Mouse (Mus musculus) heart, embryonic 16.5 days (tissue): ENCODE results near the gene Gigyf2. TPM values are rescaled to one million over a fixed set of nuclear protein-coding genes. Genes with fewer than 3 reads are reported as not detected.

Experiments used
- ATAC-seq: fragments of 200-750 bp; cut with Nextera tagmentation; replicated peaks from 2 replicates; pipeline ENCODE4 v1.8.0; 2017; ENCODE audit warnings: moderate number of reproducible peaks; ENCODE audit not compliant: insufficient read depth, low FRiP score; ENCODE audit errors: extremely low read depth
- H3K27ac ChIP-seq: fragments of 300-500 bp; sonication (generic); 2 replicates; pipeline ENCODE4 v1.5.1; 2014; ENCODE audit warnings: mild to moderate bottlenecking, low read length, control low read depth, moderate library complexity
- H3K27me3 ChIP-seq: fragments of 300-500 bp; sonication (generic); 2 replicates; pipeline ENCODE4 v1.6.1; 2014; ENCODE audit warnings: low read length, mixed read lengths; ENCODE audit not compliant: control insufficient read depth, insufficient read depth
- H3K36me3 ChIP-seq: fragments of 300-500 bp; sonication (generic); 2 replicates; pipeline ENCODE4 v1.6.1; 2014; ENCODE audit not compliant: control insufficient read depth, insufficient read depth
- H3K4me1 ChIP-seq: fragments of 300-500 bp; sonication (generic); 2 replicates; pipeline ENCODE4 v1.6.1; 2014; ENCODE audit warnings: low read length, mixed read lengths; ENCODE audit not compliant: control insufficient read depth, insufficient read depth
- H3K4me2 ChIP-seq: fragments of 300-500 bp; sonication (generic); 2 replicates; pipeline ENCODE4 v1.6.1; 2014; ENCODE audit warnings: low read depth, mild to moderate bottlenecking, control low read depth, low read length
- H3K4me3 ChIP-seq: fragments of 300-500 bp; sonication (generic); 2 replicates; pipeline ENCODE4 v1.5.1; 2014; ENCODE audit warnings: mild to moderate bottlenecking, control low read depth, low read length
- H3K9ac ChIP-seq: fragments of 300-500 bp; sonication (generic); 2 replicates; pipeline ENCODE4 v1.6.1; 2014; ENCODE audit warnings: low read length, control low read depth
- H3K9me3 ChIP-seq: fragments of 300-500 bp; sonication (generic); replicated peaks from 2 replicates; pipeline ENCODE4 v1.6.1; 2016; ENCODE audit warnings: low read length; ENCODE audit not compliant: control insufficient read depth
- WGBS: fragments of 180-500 bp; shearing (Covaris S2); extraction: QIAGEN DNeasy Blood & Tissue Kit; methylation state at CpG from one replicate; pipeline ENCODE4 v1.1.7; 2014; 5-methylcytosine and 5-hydroxymethylcytosine counted together
- polyA plus RNA-seq: library from polyadenylated mRNA; unstranded; fragments of >200 nt; fragmentation: Nextera tagmentation; extraction: Ambion mirVana; gene quantifications from 2 replicates; pipeline ENCODE4 v1.2.1, GENCODE M21; 2015

Gene Gigyf2
- polyA plus RNA-seq, 1 experiment from 2014 or later, result 31.6 TPM

DNA sequence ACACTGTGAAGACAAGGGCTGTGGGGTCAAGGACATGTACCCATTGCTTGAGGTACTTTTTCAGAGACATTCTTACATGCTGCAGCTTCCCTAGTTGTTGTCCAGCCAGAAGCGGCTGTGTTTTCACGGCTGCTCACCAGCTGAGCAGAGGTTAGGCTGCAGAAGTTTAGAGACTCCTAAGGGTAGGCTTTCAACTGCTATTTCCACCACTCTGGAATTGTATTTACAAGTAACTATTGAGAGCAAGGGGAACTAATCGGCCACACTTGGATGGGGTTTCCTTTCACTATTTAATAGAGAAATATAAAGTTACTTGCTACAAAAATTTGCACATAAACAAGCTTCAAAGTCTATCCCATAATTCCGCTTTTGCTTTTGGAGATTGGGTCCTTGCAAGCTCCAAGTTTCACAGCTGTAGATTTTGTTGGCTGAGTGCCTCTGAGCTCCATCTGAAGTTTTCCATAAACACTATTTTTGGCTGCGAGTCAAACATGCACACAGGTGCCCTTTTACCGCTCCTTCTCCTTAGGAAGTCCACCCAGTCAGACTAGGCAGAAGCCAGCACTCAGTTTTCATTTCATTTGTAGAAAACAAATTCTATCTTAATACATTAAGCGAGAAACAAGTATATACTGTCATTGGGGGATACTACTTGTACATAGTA lies 70.3 kb downstream of the Gigyf2 start:
- Histone ChIP-seq H3K9me3 (no peaks in the 10 kb centered on the region), H3K27ac (peak overlapping the region; percentile 71), H3K9ac (no peak overlapping the region), H3K4me1 (peaks cover 8% of the 10 kb centered on the region), H3K4me2 (no peak overlapping the region), H3K27me3 (no peaks in the 10 kb centered on the region), H3K4me3 (no peak overlapping the region), H3K36me3 (no peaks in the 10 kb centered on the region)
- 54% methylated on average over 7 of the region's 7 CpGs for WGBS
- ATAC-seq, result no peak

DNA sequence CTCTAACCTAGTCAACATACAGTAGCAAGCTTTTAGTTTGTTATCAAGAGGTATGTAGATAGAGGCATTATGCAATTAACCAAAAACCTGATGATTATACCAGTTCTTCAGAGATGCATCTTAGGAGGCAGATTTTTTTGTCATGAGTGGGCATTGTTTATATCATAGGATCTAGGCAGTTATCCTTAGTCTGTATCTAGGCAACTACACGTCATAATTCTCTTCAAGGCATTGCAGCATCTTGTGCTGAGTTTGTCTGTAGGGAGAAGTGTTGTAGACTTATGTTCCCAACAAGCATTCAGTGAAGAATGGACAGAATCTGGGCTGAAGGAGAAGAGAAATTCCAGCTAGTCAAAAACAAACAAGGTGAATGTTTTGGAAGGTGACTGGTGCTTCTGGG lies 77.9 kb downstream of the Gigyf2 start:
- H3K4me2 ChIP-seq, result no peak overlapping the region
- H3K9me3 ChIP-seq, result no peaks in the 10 kb centered on the region
- no peak overlapping the region for H3K9ac ChIP-seq
- H3K27ac ChIP-seq, result no peak overlapping the region
- H3K4me1 ChIP-seq, result no peaks in the 10 kb centered on the region
- H3K4me3 ChIP-seq, result no peak overlapping the region
- peaks cover 26% of the 10 kb centered on the region for H3K36me3 ChIP-seq
- 90% methylated on average over 1 of the region's 1 CpGs for WGBS
- no peaks in the 10 kb centered on the region for H3K27me3 ChIP-seq
- ATAC-seq, result no peak

DNA sequence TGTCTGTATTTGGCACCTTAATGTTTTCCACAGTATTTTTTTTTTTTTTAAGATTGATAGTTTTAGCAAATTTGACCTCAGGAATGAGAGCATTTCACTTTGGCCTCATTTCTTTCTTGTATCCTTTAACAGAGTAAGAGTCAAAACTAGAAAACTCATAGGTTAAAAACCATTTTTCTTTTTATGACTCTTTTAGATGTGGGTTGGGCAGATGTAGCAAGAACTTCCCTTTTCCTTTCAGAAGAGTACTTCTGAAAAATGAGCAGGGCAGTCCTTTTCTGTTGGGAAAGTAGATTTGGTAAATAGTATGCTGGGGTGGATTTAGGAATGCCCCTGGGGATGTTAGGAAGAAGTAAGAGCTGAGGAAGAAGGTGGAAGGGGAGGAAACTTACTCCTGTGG lies 79.2 kb downstream of the Gigyf2 start:
- H3K4me1 ChIP-seq, result no peaks in the 10 kb centered on the region
- peaks cover 28% of the 10 kb centered on the region for H3K36me3 ChIP-seq
- H3K27ac ChIP-seq, result no peak overlapping the region
- H3K4me2 ChIP-seq, result no peak overlapping the region
- no peak overlapping the region for H3K4me3 ChIP-seq
- no peaks in the 10 kb centered on the region for H3K9me3 ChIP-seq
- no peak overlapping the region for H3K9ac ChIP-seq
- no peak for ATAC-seq
- no peaks in the 10 kb centered on the region for H3K27me3 ChIP-seq

DNA sequence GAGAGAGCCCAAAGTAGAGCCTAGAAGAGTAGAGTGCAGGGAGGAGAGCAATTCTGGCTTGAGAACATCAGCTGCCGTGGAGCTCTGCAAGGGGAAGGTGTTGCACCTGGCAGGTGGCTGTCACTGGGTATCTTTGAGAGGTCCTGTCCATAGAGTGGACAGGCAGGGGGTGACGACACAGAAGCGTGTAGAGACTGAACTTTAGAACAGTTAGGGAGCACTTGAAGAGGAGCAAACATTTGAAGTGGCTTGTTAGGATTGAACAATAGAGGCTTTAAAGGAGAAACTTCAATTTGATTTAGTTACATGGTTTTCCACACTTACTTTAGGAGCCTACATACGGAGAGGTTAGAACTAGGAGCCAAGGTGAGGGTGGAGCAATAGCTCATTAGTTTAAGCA lies 82.6 kb downstream of the Gigyf2 start:
- 84% methylated on average over 4 of the region's 4 CpGs for WGBS
- H3K9me3 ChIP-seq, result no peaks in the 10 kb centered on the region
- no peak overlapping the region for H3K4me3 ChIP-seq
- no peak overlapping the region for H3K27ac ChIP-seq
- H3K4me1 ChIP-seq, result no peaks in the 10 kb centered on the region
- H3K36me3 ChIP-seq, result peaks cover 36% of the 10 kb centered on the region
- H3K27me3 ChIP-seq, result no peaks in the 10 kb centered on the region
- no peak overlapping the region for H3K9ac ChIP-seq
- no peak overlapping the region for H3K4me2 ChIP-seq
- ATAC-seq, result no peak

DNA sequence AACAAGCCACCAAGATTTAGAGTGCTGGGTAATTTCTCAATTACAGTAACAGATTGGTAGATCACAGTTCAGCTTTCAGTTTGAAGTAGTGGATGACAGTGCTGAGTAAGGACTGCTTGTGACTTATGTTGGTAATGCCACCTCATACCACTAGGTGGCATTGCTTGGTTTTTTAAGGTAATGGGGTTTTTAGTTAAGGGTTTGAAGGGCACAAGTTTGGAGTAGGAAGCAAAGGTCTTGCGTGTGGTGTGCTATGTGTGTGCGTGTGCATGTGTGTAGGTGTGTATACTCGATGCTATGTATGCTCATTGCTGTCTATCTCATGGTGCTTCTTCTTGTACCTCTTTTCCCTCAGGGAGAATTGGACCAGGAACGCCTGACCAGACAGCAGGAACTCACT lies 91.9 kb downstream of the Gigyf2 start:
- Histone ChIP-seq H3K27ac (no peak overlapping the region), H3K36me3 (peaks cover 34% of the 10 kb centered on the region), H3K27me3 (no peaks in the 10 kb centered on the region), H3K9ac (no peak overlapping the region), H3K4me2 (no peak overlapping the region), H3K4me3 (no peak overlapping the region), H3K9me3 (no peaks in the 10 kb centered on the region), H3K4me1 (no peaks in the 10 kb centered on the region)
- ATAC-seq, result no peak
- 89% methylated on average over 4 of the region's 4 CpGs for whole genome bisulfite sequencing

DNA sequence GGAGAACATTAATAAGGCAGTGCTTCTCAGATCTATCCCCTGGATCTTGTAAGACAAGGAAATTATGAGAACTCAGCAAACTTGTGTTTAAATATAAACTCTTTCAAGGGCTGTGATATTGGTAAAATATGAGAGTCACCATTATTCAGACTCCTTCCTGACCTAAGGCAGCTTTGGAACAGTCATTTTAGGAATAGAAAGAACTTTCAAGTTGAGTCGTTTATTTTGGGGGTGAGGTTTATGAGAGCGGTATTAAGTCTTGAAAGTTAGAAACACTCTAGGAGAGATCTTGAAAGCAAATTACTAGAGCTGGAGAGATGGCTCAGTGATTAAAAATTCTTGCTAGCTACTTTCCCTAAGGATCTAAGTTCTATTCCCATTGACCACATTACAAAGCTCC lies 108.3 kb downstream of the Gigyf2 start:
- Histone ChIP-seq H3K9ac (no peak overlapping the region), H3K27ac (no peak overlapping the region), H3K4me2 (no peak overlapping the region), H3K4me1 (no peaks in the 10 kb centered on the region), H3K27me3 (no peaks in the 10 kb centered on the region), H3K36me3 (peaks cover 35% of the 10 kb centered on the region), H3K9me3 (no peaks in the 10 kb centered on the region), H3K4me3 (no peak overlapping the region)
- ATAC-seq, result no peak
- 87% methylated on average over 2 of the region's 2 CpGs for WGBS

DNA sequence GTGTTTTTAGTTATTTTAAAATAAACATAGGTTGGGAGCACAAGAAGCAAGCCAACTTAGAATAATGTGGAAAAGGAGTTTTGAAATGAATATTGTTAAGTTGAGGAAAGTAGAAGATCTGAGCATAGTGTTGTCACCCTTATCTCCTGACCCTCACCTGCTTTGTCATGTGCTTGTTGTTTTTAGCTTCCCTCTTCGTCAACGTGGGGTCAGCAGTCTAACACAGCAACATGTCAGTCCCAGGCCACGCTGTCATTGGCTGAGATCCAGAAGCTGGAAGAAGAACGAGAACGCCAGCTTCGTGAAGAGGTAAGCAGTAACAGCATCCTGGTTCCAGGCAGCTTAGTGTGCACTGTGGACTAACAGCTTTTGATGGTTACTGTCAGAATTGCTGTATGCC lies 109.8 kb downstream of the Gigyf2 start:
- no peak overlapping the region for H3K27ac ChIP-seq
- H3K27me3 ChIP-seq, result no peaks in the 10 kb centered on the region
- no peak overlapping the region for H3K4me3 ChIP-seq
- peaks cover 37% of the 10 kb centered on the region for H3K36me3 ChIP-seq
- H3K4me1 ChIP-seq, result no peaks in the 10 kb centered on the region
- no peak overlapping the region for H3K4me2 ChIP-seq
- ATAC-seq, result no peak
- no peaks in the 10 kb centered on the region for H3K9me3 ChIP-seq
- WGBS, result 27% methylated on average over 6 of the region's 6 CpGs
- no peak overlapping the region for H3K9ac ChIP-seq

DNA sequence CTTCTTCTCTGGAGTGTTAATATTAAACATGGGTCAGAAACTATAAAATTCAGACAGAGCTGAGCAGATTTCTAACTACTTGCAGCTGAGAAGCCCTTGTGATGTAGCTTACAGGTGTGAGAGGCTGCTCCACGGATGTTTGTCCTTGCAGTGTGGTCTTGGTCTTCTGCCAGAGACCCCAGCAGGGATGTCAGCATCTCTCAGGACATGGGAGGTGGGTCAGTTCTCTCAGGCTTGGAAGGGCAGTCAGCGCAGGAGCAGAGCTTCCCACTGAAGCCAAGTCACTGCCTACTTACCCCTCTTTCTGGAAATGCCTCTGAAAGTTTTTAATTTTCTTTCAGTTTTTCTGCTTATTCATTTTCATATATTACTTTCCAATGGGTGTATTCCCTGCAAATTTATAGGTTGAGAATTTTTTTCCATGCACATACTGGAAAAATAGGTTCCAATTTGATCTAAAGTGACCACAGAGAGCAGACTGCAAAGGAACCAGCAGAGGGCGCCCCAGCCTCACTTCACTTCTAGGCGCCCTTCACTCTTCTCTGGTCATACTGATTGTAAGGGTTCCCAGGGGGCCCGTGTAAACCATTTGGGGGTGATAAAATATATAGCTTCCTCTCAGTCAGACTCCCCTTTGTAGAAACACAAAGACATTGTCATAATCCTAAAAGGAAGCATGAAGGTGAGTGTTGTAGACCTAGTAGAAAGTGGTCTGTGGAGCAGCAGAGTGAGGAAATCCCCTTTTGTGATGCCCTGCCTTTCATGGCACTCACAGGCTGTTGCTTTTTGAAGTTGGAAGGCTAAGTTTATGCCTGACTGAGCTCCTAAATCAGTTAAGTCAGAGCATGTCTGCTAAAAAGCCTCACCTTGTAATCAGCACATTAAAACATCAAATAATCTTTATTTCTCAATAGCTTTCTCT lies 120.6 kb downstream of the Gigyf2 start:
- H3K27me3 ChIP-seq, result no peaks in the 10 kb centered on the region
- H3K4me3 ChIP-seq, result no peak overlapping the region
- H3K36me3 ChIP-seq, result peaks cover 28% of the 10 kb centered on the region
- no peaks in the 10 kb centered on the region for H3K9me3 ChIP-seq
- ATAC-seq, result no peak
- H3K27ac ChIP-seq, result no peak overlapping the region
- no peak overlapping the region for H3K4me2 ChIP-seq
- no peak overlapping the region for H3K9ac ChIP-seq
- WGBS, result 44% methylated on average over 5 of the region's 5 CpGs
- H3K4me1 ChIP-seq, result no peaks in the 10 kb centered on the region

DNA sequence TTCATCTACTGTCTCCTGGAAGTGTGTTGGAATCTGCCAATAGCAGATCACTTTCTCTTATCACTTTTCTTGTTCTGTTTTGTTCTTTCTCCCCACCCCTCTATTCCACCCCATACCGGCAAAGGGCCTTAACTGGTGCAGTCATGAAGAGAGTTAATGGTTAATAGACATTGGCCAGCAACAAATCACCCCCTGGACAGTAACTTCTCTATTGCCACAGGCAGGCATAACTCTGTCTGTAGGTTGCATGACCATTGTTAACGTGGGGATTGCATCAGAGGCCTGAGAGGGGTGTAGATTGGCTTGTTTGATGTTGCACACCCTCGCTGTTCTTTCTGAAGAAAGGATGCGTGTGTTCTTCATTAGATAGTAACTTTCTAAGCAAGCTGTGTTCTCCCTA lies 122.6 kb downstream of the Gigyf2 start:
- no peak overlapping the region for H3K27ac ChIP-seq
- no peaks in the 10 kb centered on the region for H3K9me3 ChIP-seq
- H3K27me3 ChIP-seq, result no peaks in the 10 kb centered on the region
- 88% methylated on average over 4 of the region's 4 CpGs for WGBS
- no peak overlapping the region for H3K4me2 ChIP-seq
- H3K4me3 ChIP-seq, result no peak overlapping the region
- no peak overlapping the region for H3K9ac ChIP-seq
- no peak for ATAC-seq
- H3K4me1 ChIP-seq, result no peaks in the 10 kb centered on the region
- H3K36me3 ChIP-seq, result peaks cover 21% of the 10 kb centered on the region
